Mouse (Mus musculus) heart, embryonic 13.5 days (tissue): Measurements from ENCODE around the gene Auts2. TPM values are rescaled to one million over a fixed set of nuclear protein-coding genes. Genes with fewer than 3 reads are reported as not detected.

Source experiments
- ATAC-seq: fragments of 200-750 bp; cut with Nextera tagmentation; 2 replicates; pipeline ENCODE4 v1.8.0; 2017; ENCODE audit warnings: moderate TSS enrichment; ENCODE audit not compliant: insufficient number of reproducible peaks, low FRiP score, low TSS enrichment; ENCODE audit errors: extremely low read depth
- H3K27ac ChIP-seq: fragments of 300-500 bp; sonication (generic); replicated peaks from 2 replicates; pipeline ENCODE4 v1.5.1; 2015; ENCODE audit warnings: moderate library complexity, mild to moderate bottlenecking, inconsistent platforms
- H3K27me3 ChIP-seq: fragments of 300-500 bp; sonication (generic); replicated peaks from 2 replicates; pipeline ENCODE4 v1.6.1; 2015; ENCODE audit warnings: mild to moderate bottlenecking, inconsistent platforms
- H3K36me3 ChIP-seq: fragments of 300-500 bp; sonication (generic); 2 replicates; pipeline ENCODE4 v1.6.1; 2015; ENCODE audit warnings: mild to moderate bottlenecking, inconsistent platforms
- H3K4me1 ChIP-seq: fragments of 300-500 bp; sonication (generic); 2 replicates; pipeline ENCODE4 v1.6.1; 2015; ENCODE audit warnings: inconsistent platforms
- H3K4me2 ChIP-seq: fragments of 300-500 bp; sonication (generic); 2 replicates; pipeline ENCODE4 v1.6.1; 2015; ENCODE audit warnings: inconsistent platforms, mild to moderate bottlenecking, moderate library complexity
- H3K4me3 ChIP-seq: fragments of 300-500 bp; sonication (generic); 2 replicates; pipeline ENCODE4 v1.5.1; 2015; ENCODE audit warnings: moderate library complexity, mild to moderate bottlenecking, inconsistent platforms
- H3K9ac ChIP-seq: fragments of 300-500 bp; sonication (generic); 2 replicates; pipeline ENCODE4 v1.6.1; 2015; ENCODE audit warnings: inconsistent platforms, mild to moderate bottlenecking, moderate library complexity
- H3K9me3 ChIP-seq: fragments of 300-500 bp; sonication (generic); 2 replicates; pipeline ENCODE4 v1.6.1; 2016; ENCODE audit warnings: inconsistent platforms
- WGBS: fragments of 180-500 bp; shearing (Covaris S2); methylation state at CpG from one replicate; pipeline ENCODE4 v1.1.7; 2015; ENCODE audit warnings: mixed read lengths; 5-methylcytosine and 5-hydroxymethylcytosine counted together
- polyA plus RNA-seq: library from polyadenylated mRNA; unstranded; fragments of >200 nt; fragmentation: Nextera tagmentation; extraction: Ambion mirVana; gene quantifications from 2 replicates; pipeline ENCODE4 v1.2.1, GENCODE M21; 2015

The Auts2 gene
- polyA plus RNA-seq, 1 experiment from 2014 or later = 13.8 TPM

GRCm38 (mm10) chr5:132114561-132115301 is 428.4 kb downstream of the Auts2 start:
- H3K9me3 ChIP-seq = no peaks in the 10 kb centered on the region
- no peak overlapping the region for H3K27ac ChIP-seq
- H3K36me3 ChIP-seq = no peaks in the 10 kb centered on the region
- no peak overlapping the region for H3K9ac ChIP-seq
- no peaks in the 10 kb centered on the region for H3K27me3 ChIP-seq
- H3K4me2 ChIP-seq = no peak overlapping the region
- ATAC-seq = no peak
- H3K4me3 ChIP-seq = no peak overlapping the region
- 67% methylated on average over 8 of the region's 8 CpGs for WGBS
- H3K4me1 ChIP-seq = no peaks in the 10 kb centered on the region

- Histone ChIP-seq H3K4me1 (no peaks in the 10 kb centered on the region), H3K9ac (no peak overlapping the region), H3K4me3 (no peak overlapping the region), H3K27ac (no peak overlapping the region), H3K36me3 (no peaks in the 10 kb centered on the region), H3K27me3 (no peaks in the 10 kb centered on the region), H3K9me3 (no peaks in the 10 kb centered on the region), H3K4me2 (no peak overlapping the region)
- no peak for ATAC-seq
- 67% methylated on average over 7 of the region's 7 CpGs for WGBS
Measured at GRCm38 (mm10) chr5:132113480-132113879, 429.7 kb downstream of the Auts2 start.

- Histone ChIP-seq H3K4me1 (no peaks in the 10 kb centered on the region), H3K9me3 (no peaks in the 10 kb centered on the region), H3K4me2 (no peak overlapping the region), H3K36me3 (no peaks in the 10 kb centered on the region), H3K27me3 (no peaks in the 10 kb centered on the region), H3K4me3 (no peak overlapping the region), H3K9ac (no peak overlapping the region), H3K27ac (no peak overlapping the region)
- ATAC-seq = no peak
- 77% methylated on average over 7 of the region's 7 CpGs for WGBS
Measured at GRCm38 (mm10) chr5:132112666-132113065, 430.5 kb downstream of the Auts2 start.

GRCm38 (mm10) chr5:132102426-132102825 is 440.7 kb downstream of the Auts2 start:
- Histone ChIP-seq H3K36me3 (no peaks in the 10 kb centered on the region), H3K4me1 (peaks cover 32% of the 10 kb centered on the region), H3K9me3 (no peaks in the 10 kb centered on the region), H3K9ac (no peak overlapping the region), H3K4me2 (no peak overlapping the region), H3K27ac (no peak overlapping the region), H3K27me3 (no peaks in the 10 kb centered on the region), H3K4me3 (no peak overlapping the region)
- ATAC-seq = no peak
- 83% methylated on average over 4 of the region's 4 CpGs for WGBS

DNA sequence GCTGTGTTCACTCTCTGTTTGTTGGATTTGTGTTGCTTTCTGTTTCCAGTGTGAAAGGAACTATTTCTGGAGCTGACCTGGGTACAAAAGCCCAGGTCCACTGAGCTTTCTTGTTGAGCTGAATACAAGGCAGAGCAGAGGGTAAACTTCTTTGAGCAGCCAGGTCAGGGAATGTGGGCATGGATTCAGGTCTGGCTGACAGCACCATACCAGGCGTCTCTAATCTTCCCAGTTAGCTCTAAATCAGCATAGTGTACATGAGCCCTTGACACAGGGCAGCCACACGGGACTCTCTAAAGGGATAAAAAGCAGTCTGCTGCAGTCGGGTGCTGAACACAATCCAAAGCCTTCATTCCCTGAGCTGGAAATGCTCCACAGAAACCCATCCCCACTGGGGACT is 444.7 kb downstream of the Auts2 start:
- Histone ChIP-seq H3K36me3 (no peaks in the 10 kb centered on the region), H3K4me3 (no peak overlapping the region), H3K9ac (no peak overlapping the region), H3K27ac (peak overlapping the region; percentile 43), H3K4me2 (0 out of 2 replicates have a peak overlapping the region, but pooled peaks have one; percentile 2), H3K9me3 (no peaks in the 10 kb centered on the region), H3K27me3 (no peaks in the 10 kb centered on the region), H3K4me1 (peaks cover 30% of the 10 kb centered on the region)
- no peak for ATAC-seq
- WGBS = 19% methylated on average over 3 of the region's 3 CpGs

- 46% methylated on average over 6 of the region's 6 CpGs for WGBS
- H3K36me3 ChIP-seq = no peaks in the 10 kb centered on the region
- ATAC-seq = no peak
- no peak overlapping the region for H3K4me2 ChIP-seq
- H3K27ac ChIP-seq = no peak overlapping the region
- H3K9ac ChIP-seq = no peak overlapping the region
- H3K27me3 ChIP-seq = no peaks in the 10 kb centered on the region
- peaks cover 11% of the 10 kb centered on the region for H3K4me1 ChIP-seq
- no peaks in the 10 kb centered on the region for H3K9me3 ChIP-seq
- no peak overlapping the region for H3K4me3 ChIP-seq
Measured at GRCm38 (mm10) chr5:132092721-132093120, 450.4 kb downstream of the Auts2 start.

DNA sequence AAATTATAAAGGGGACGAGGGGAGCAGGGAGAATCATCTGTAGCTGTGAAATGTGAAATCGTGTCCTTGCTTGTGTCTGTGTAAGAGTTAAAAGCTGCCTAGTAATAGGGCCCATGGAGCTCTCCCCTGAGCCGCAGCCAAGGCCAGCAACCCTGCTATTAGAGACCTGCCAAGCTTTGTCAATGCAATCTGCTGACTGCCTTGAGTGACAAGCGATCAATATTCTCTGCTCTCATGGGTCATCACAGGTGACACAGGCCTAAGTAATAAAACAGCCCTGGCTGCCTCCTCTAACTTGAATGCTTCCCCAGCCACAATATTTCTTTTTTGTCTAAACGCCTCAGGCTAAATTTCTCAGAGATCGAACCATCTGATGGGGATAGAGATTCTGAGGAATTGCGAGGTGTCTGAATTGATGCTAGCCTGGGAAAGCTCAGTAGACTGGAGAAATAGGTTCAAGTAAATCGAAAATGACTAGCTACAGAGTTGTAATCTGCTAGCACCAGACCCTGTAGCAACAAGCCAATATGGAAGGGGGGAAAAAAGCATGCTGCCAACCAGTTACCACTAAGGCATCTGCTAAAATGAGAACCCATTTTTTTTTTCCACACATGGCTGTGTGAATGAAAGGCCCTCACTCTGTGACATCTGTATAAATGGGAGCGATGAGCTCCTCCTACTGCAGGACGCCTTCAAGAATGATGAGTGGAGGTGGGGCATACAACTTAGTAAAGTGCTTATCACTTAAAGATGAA is 453.5 kb downstream of the Auts2 start:
- ATAC-seq = no peak
- H3K9me3 ChIP-seq = no peaks in the 10 kb centered on the region
- 83% methylated on average over 10 of the region's 10 CpGs for WGBS
- H3K4me3 ChIP-seq = no peak overlapping the region
- H3K27ac ChIP-seq = no peak overlapping the region
- H3K27me3 ChIP-seq = no peaks in the 10 kb centered on the region
- H3K4me1 ChIP-seq = peaks cover 5% of the 10 kb centered on the region; the same call in 1 of the 2 replicates
- H3K36me3 ChIP-seq = no peaks in the 10 kb centered on the region
- no peak overlapping the region for H3K4me2 ChIP-seq
- no peak overlapping the region for H3K9ac ChIP-seq

GRCm38 (mm10) chr5:132088585-132088984 is 454.6 kb downstream of the Auts2 start:
- Histone ChIP-seq H3K27me3 (no peaks in the 10 kb centered on the region), H3K4me3 (no peak overlapping the region), H3K27ac (no peak overlapping the region), H3K4me2 (no peak overlapping the region), H3K9me3 (no peaks in the 10 kb centered on the region), H3K36me3 (no peaks in the 10 kb centered on the region), H3K4me1 (peaks cover 5% of the 10 kb centered on the region; the same call in 1 of the 2 replicates), H3K9ac (no peak overlapping the region)
- ATAC-seq = no peak
- 77% methylated on average over 3 of the region's 3 CpGs for WGBS

DNA sequence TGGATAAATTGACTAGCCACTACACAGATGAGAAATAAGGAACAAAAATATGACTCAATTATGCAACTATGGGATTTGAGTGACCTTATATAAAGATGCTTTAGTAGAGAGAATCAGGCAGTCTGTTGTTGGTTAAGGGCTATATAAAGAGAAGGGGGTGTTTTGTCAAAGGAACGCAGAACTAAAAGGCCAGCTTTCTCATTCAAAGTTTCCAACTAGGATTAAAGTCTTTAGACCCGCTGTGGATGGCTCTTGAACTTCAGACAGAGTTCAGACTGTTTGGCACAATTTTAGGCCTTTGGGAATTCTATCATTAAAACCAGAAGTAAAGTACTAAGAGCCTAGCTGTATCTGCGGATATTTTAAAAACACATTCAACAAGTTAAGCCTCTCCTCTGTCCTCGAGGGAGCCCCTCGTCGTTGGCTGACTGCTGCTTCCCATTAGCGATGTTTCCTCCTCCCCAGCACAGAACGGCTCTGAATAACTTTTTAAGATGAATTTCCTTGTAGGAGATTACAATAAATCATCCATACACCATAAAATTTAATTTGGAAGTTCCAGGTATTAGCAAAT is 459.3 kb downstream of the Auts2 start:
- Histone ChIP-seq H3K4me1 (no peaks in the 10 kb centered on the region), H3K27me3 (no peaks in the 10 kb centered on the region), H3K36me3 (no peaks in the 10 kb centered on the region), H3K27ac (no peak overlapping the region), H3K4me3 (no peak overlapping the region), H3K9me3 (no peaks in the 10 kb centered on the region), H3K9ac (no peak overlapping the region), H3K4me2 (no peak overlapping the region)
- 54% methylated on average over 8 of the region's 8 CpGs for WGBS
- ATAC-seq = no peak

GRCm38 (mm10) chr5:132075942-132076341 is 467.2 kb downstream of the Auts2 start:
- no peak overlapping the region for H3K4me3 ChIP-seq
- H3K27me3 ChIP-seq = no peaks in the 10 kb centered on the region
- H3K9me3 ChIP-seq = no peaks in the 10 kb centered on the region
- H3K36me3 ChIP-seq = no peaks in the 10 kb centered on the region
- no peak overlapping the region for H3K9ac ChIP-seq
- no peak overlapping the region for H3K27ac ChIP-seq
- ATAC-seq = no peak
- peaks cover 42% of the 10 kb centered on the region for H3K4me1 ChIP-seq
- 80% methylated on average over 2 of the region's 2 CpGs for WGBS
- no peak overlapping the region for H3K4me2 ChIP-seq

- Histone ChIP-seq H3K4me2 (peak overlapping the region; percentile 57), H3K27me3 (no peaks in the 10 kb centered on the region), H3K27ac (no peak overlapping the region; the same call in 1 of the 2 replicates), H3K4me1 (peaks cover 42% of the 10 kb centered on the region), H3K36me3 (no peaks in the 10 kb centered on the region), H3K4me3 (peak overlapping the region; percentile 21), H3K9ac (no peak overlapping the region), H3K9me3 (no peaks in the 10 kb centered on the region)
- WGBS = 32% methylated on average over 19 of the region's 19 CpGs
- ATAC-seq = no peak
Measured at GRCm38 (mm10) chr5:132074724-132075374, 468.3 kb downstream of the Auts2 start.
